Mouse (Mus musculus) left cerebral cortex, postnatal 10 days (tissue): ENCODE measurements around the gene Slamf9. TPM values are rescaled to one million over a fixed set of nuclear protein-coding genes. Genes with fewer than 3 reads are reported as not detected.

Source experiments
- DNase-seq, 2 experiments: peaks; one replicate each; pipeline ENCODE4 v3.0.0; 2021 to 2022; ENCODE audit warnings: low spot score in 2 of 2, mixed read lengths in 1 of 2; ENCODE audit errors: extremely low spot score in 1 of 2
- intact Hi-C: fragments of 180-260 bp; cut with DNase I; formaldehyde crosslinking; loops from one replicate; pipeline ENCODE4 v1.15.1; 2025
- total RNA-seq, 2 experiments: library from RNA; stranded (reverse); gene quantifications; 2 replicates each; pipeline ENCODE4 v1.2.3; 2021

Gene Slamf9
- total RNA-seq, 2 experiments from 2014 or later = 0.43 to 0.81 TPM

- DNase-seq = no peak
- intact Hi-C loops = no loop called here
Observed at GRCm38 (mm10) chr1:172484671-172485070, 9.5 kb downstream of the Slamf9 start.

GRCm38 (mm10) chr1:172485821-172486220, 10.7 kb downstream of the Slamf9 start:
- intact Hi-C loops = no loop called here
- peak in 1 of 2 experiments; percentile 40 for DNase-seq

GRCm38 (mm10) chr1:172486236-172486635, 11.1 kb downstream of the Slamf9 start:
- intact Hi-C loops = no loop called here
- no peak for DNase-seq

- intact Hi-C loops = no loop called here
- no peak for DNase-seq
Observed at GRCm38 (mm10) chr1:172486651-172487050, 11.5 kb downstream of the Slamf9 start.

- intact Hi-C loops = no loop called here
- no peak for DNase-seq
Observed at GRCm38 (mm10) chr1:172487859-172488258, 12.7 kb downstream of the Slamf9 start.

GRCm38 (mm10) chr1:172488831-172489230, 13.7 kb downstream of the Slamf9 start:
- intact Hi-C loops = no loop called here
- DNase-seq = no peak

GRCm38 (mm10) chr1:172489585-172490250, 14.6 kb downstream of the Slamf9 start:
- DNase-seq = peak in 1 of 2 experiments; percentile 15
- intact Hi-C loops = loop anchor here (2.0 kb wide), 1 partner anchor 77 kb away; no protein-coding TSS in a partner anchor

- intact Hi-C loops = loop anchor here (2.0 kb wide), 1 partner anchor 77 kb away; no protein-coding TSS in a partner anchor
- DNase-seq = peak; percentile 79 to 89
Observed at GRCm38 (mm10) chr1:172490261-172490661, 15.1 kb downstream of the Slamf9 start.

- peak in 1 of 2 experiments; percentile 20 for DNase-seq
- intact Hi-C loops = no loop called here
Observed at GRCm38 (mm10) chr1:172492047-172492446, 16.9 kb downstream of the Slamf9 start.

GRCm38 (mm10) chr1:172493516-172493915, 18.4 kb downstream of the Slamf9 start:
- intact Hi-C loops = no loop called here

GRCm38 (mm10) chr1:172496030-172496429, 20.9 kb downstream of the Slamf9 start:
- intact Hi-C loops = no loop called here
- DNase-seq = peak in 1 of 2 experiments; percentile 24

More at GRCm38 (mm10) chr1:172493516-172493915, 18.4 kb downstream of the Slamf9 start:
- peak in 1 of 2 experiments; percentile 22 for DNase-seq

- no peak for DNase-seq
- intact Hi-C loops = no loop called here
Observed at GRCm38 (mm10) chr1:172497428-172497827, 22.3 kb downstream of the Slamf9 start.

- intact Hi-C loops = no loop called here
- DNase-seq = peak in 1 of 2 experiments; percentile 91
Observed at GRCm38 (mm10) chr1:172499765-172500441, 24.7 kb downstream of the Slamf9 start, which contains the start of gene Tagln2. Gene Tagln2 (plus strand): TSS chr1:172500047.

- intact Hi-C loops = no loop called here
- DNase-seq = peak in 1 of 2 experiments; percentile 79
Observed at GRCm38 (mm10) chr1:172500451-172501370, 25.6 kb downstream of the Slamf9 start.

- peak in 1 of 2 experiments; percentile 77 for DNase-seq
- intact Hi-C loops = no loop called here
Observed at GRCm38 (mm10) chr1:172501371-172502144, 26.4 kb downstream of the Slamf9 start.

GRCm38 (mm10) chr1:172502145-172503110, 27.3 kb downstream of the Slamf9 start:
- intact Hi-C loops = no loop called here
- no peak for DNase-seq
